Mouse (Mus musculus) limb, embryonic 14.5 days (tissue): ENCODE data around the gene Card19. TPM values are rescaled to one million over a fixed set of nuclear protein-coding genes. Genes with fewer than 3 reads are reported as not detected.
A peak's percentile ranks its signal among the peaks of the same experiment; 100 is the strongest.

Experiments
- ATAC-seq: fragments of 200-750 bp; cut with Nextera tagmentation; 2 replicates; pipeline ENCODE4 v1.8.0; 2017; ENCODE audit warnings: low read depth, moderate number of reproducible peaks, moderate TSS enrichment; ENCODE audit not compliant: low FRiP score
- DNase-seq: peaks from one replicate; pipeline ENCODE4 v3.0.0-alpha.2; 2015; ENCODE audit warnings: low spot score
- H3K27ac ChIP-seq: fragments of 300-500 bp; sonication (generic); replicated peaks from 2 replicates; pipeline ENCODE4 v1.5.1; 2014; ENCODE audit warnings: low read depth, mild to moderate bottlenecking, low read length, moderate library complexity, mixed read lengths
- H3K27me3 ChIP-seq: fragments of 300-500 bp; sonication (generic); 2 replicates; pipeline ENCODE4 v1.6.1; 2014; ENCODE audit warnings: low read length, mixed read lengths; ENCODE audit not compliant: control insufficient read depth, insufficient read depth
- H3K36me3 ChIP-seq: fragments of 300-500 bp; sonication (generic); 2 replicates; pipeline ENCODE4 v1.6.1; 2014; ENCODE audit warnings: mild to moderate bottlenecking, low read length, moderate library complexity, mixed read lengths; ENCODE audit not compliant: control insufficient read depth, insufficient read depth
- H3K4me1 ChIP-seq: fragments of 300-500 bp; sonication (generic); 2 replicates; pipeline ENCODE4 v1.6.1; 2014; ENCODE audit warnings: antibody characterized with exemption, low read length, mixed read lengths; ENCODE audit not compliant: control insufficient read depth, insufficient read depth
- H3K4me2 ChIP-seq: fragments of 300-500 bp; sonication (generic); replicated peaks from 2 replicates; pipeline ENCODE4 v1.6.1; 2014; ENCODE audit warnings: low read depth, mild to moderate bottlenecking, low read length, moderate library complexity; ENCODE audit not compliant: severe bottlenecking
- H3K4me3 ChIP-seq: fragments of 300-500 bp; sonication (generic); replicated peaks from 2 replicates; pipeline ENCODE4 v1.5.1; 2014; ENCODE audit warnings: low read length
- H3K9ac ChIP-seq: fragments of 300-500 bp; sonication (generic); 2 replicates; pipeline ENCODE4 v1.6.1; 2014; ENCODE audit warnings: mild to moderate bottlenecking, low read depth, low read length, moderate library complexity; ENCODE audit not compliant: severe bottlenecking
- H3K9me3 ChIP-seq: fragments of 300-500 bp; sonication (generic); 2 replicates; pipeline ENCODE4 v1.6.1; 2016; ENCODE audit warnings: low read length; ENCODE audit not compliant: control insufficient read depth
- POLR2A ChIP-seq: fragments of 200-500 bp; IDR thresholded peaks from 2 replicates; pipeline ENCODE4 v1.8.0; 2012; ENCODE audit warnings: inconsistent platforms, mild to moderate bottlenecking, moderate library complexity, borderline replicate concordance; ENCODE audit not compliant: insufficient read depth, insufficient read length; ENCODE audit errors: extremely low read depth
- WGBS: fragments of 180-500 bp; shearing (Covaris S2); extraction: QIAGEN DNeasy Blood & Tissue Kit; methylation state at CpG from one replicate; pipeline ENCODE4 v1.1.7; 2014; 5-methylcytosine and 5-hydroxymethylcytosine counted together
- polyA plus RNA-seq, 2 experiments: library from polyadenylated mRNA; depleted of rRNA in 1 of 2; stranded (reverse) in 1 of 2; unstranded in 1 of 2; fragments of >200 nt; fragmentation: Nextera tagmentation in 1 of 2; extraction: Ambion mirVana in 1 of 2; gene quantifications; 2 replicates each; pipeline versions ENCODE4 v1.2.1 to v1.2.3; 2012 to 2014

Card19 gene
- polyA plus RNA-seq, 2 experiments: 67.1 to 71.3 TPM

- 28% methylated on average over 4 of the region's 4 CpGs for WGBS
- H3K27ac ChIP-seq: no peak overlapping the region
- H3K4me2 ChIP-seq: no peak overlapping the region
- H3K27me3 ChIP-seq: peaks cover 30% of the 10 kb centered on the region
- no peaks in the 10 kb centered on the region for H3K36me3 ChIP-seq
- H3K9ac ChIP-seq: no peak overlapping the region
- no peak for ATAC-seq
- DNase-seq: no peak
- H3K4me3 ChIP-seq: no peak overlapping the region
- no peaks in the 10 kb centered on the region for H3K4me1 ChIP-seq
- TF ChIP-seq POLR2A: no peak
- H3K9me3 ChIP-seq: no peaks in the 10 kb centered on the region
Measured at GRCm38 (mm10) chr13:49250716-49251517, 35.1 kb upstream of the Card19 start.

- ATAC-seq (no peak), DNase-seq (no peak)
- Histone ChIP-seq H3K4me3 (no peak overlapping the region), H3K27ac (no peak overlapping the region), H3K36me3 (no peaks in the 10 kb centered on the region), H3K9me3 (no peaks in the 10 kb centered on the region), H3K4me2 (no peak overlapping the region), H3K27me3 (peaks cover 30% of the 10 kb centered on the region), H3K9ac (no peak overlapping the region), H3K4me1 (no peaks in the 10 kb centered on the region)
- whole genome bisulfite sequencing: 60% methylated on average over 2 of the region's 2 CpGs
- no peak for TF ChIP-seq POLR2A
Measured at GRCm38 (mm10) chr13:49249634-49250033, 33.8 kb upstream of the Card19 start.

GRCm38 (mm10) chr13:49248923-49249322 is 33.1 kb upstream of the Card19 start:
- TF ChIP-seq POLR2A: no peak
- H3K9ac ChIP-seq: no peak overlapping the region
- H3K4me2 ChIP-seq: no peak overlapping the region
- no peaks in the 10 kb centered on the region for H3K9me3 ChIP-seq
- no peak for ATAC-seq
- DNase-seq: no peak
- no peak overlapping the region for H3K4me3 ChIP-seq
- H3K36me3 ChIP-seq: no peaks in the 10 kb centered on the region
- no peak overlapping the region for H3K27ac ChIP-seq
- H3K27me3 ChIP-seq: peaks cover 30% of the 10 kb centered on the region
- WGBS: 68% methylated on average over 3 of the region's 3 CpGs
- no peaks in the 10 kb centered on the region for H3K4me1 ChIP-seq

GRCm38 (mm10) chr13:49248467-49248862 is 32.6 kb upstream of the Card19 start, which contains the start of gene Susd3:
Gene Susd3, minus strand, starts transcription at chr13:49248706.
- no peak within 1 kb of the TSS for H3K27ac ChIP-seq
- peaks cover 30% of the 10 kb centered on the region for H3K27me3 ChIP-seq
- 21% methylated on average over 8 of the region's 8 CpGs for WGBS
- H3K4me1 ChIP-seq: no peaks in the 10 kb centered on the region
- H3K4me3 ChIP-seq: peak within 1 kb of the TSS; percentile 44
- peak within 1 kb of the TSS; percentile 43 for H3K9ac ChIP-seq
- ATAC-seq (no peak), DNase-seq (no peak)
- H3K36me3 ChIP-seq: no peaks in the 10 kb centered on the region
- no peaks in the 10 kb centered on the region for H3K9me3 ChIP-seq
- H3K4me2 ChIP-seq: peak within 1 kb of the TSS; percentile 81
- TF ChIP-seq POLR2A: no peak

- DNase-seq (no peak), ATAC-seq (peak; percentile 50; the same call in 1 of the 2 replicates)
- Histone ChIP-seq H3K27me3 (peaks cover 30% of the 10 kb centered on the region), H3K4me1 (no peaks in the 10 kb centered on the region), H3K9ac (peak overlapping the region; percentile 43), H3K4me3 (peak overlapping the region; percentile 44), H3K4me2 (peak overlapping the region; percentile 81), H3K27ac (no peak overlapping the region), H3K36me3 (no peaks in the 10 kb centered on the region), H3K9me3 (no peaks in the 10 kb centered on the region)
- 2% methylated on average over 58 of the region's 58 CpGs for WGBS
- no peak for TF ChIP-seq POLR2A
Measured at GRCm38 (mm10) chr13:49247740-49248466, 32.1 kb upstream of the Card19 start.
